Mouse (Mus musculus) right cerebral cortex, postnatal 25 days (tissue): Measurements from ENCODE around the gene Kat2a.
"Not testable (repeated sequence)": the region's sequence is repeated elsewhere in the genome, so short reads cannot be mapped to it uniquely, and the experiment has no call there.

Source experiments
- DNase-seq: peaks from one replicate; pipeline ENCODE4 v3.0.0; 2022

Gene Kat2a

DNA sequence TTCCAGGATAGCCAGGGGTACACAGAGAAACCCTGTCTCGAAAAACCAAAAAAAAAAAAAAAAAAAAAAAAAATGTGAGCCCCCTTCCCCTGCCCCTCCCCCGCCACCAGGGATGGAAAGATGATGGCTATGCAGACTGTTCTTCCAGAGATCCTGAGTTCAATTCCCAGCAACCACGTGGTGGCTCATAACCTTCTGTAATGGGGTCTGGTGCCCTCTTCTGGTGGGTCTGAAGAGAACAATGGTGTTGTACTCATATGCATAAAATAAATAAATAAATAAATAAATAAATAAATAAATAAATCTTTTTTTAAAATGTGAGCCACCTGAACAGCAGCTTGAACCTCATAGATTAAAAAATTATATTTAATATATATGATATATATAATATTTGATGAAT is 56.7 kb downstream of the Kat2a start:
- not testable (repeated sequence) for DNase-seq
